Mouse (Mus musculus): ENCODE data around the gene Ppp1r2. TPM values are rescaled to one million over a fixed set of nuclear protein-coding genes. Genes with fewer than 3 reads are reported as not detected.

The Ppp1r2 gene
- polyA plus RNA-seq, 1 experiment from 2014 or later, result 160 TPM

DNA sequence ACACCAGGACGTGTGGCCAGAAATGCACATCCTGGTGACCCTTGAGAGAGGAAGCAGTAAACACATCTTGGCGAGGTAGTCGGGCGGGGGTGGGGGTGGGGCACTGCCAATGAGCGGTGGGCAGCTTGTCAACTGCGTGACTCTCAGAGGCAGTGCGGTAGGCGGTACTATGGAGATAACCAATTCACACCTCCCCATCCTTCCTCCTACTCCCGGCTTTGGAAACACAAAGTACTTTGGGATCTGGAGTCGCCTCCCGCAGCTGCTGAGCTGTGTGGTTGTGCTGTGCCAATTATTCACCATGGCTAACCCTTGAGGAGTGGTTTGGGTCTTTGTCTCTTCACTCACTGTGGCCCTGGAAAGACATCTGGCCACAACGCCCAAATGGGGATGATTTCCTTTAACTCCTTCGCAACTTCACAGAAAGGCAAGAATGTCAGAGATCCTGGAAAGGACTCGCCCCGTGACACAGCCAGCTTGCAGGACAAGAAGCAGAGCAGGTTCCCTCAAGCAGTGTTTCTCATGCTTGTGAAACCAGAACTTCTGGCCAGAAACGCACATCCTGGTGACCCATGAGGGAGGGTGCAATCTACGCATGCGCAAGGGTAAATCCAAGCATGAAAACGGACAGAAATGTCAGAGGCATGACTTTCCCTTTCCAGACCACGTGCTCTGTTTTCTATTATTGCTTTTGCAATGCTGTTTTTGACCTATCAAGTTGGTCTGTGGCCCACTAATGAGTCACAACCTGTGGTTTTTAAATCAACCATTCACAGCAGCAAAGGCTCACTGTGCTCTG lies 41.3 kb downstream of the Ppp1r2 start:
- TF ChIP-seq EP300 (IDR thresholded peaks at IDR 0.05), result 0 out of 2 replicates have a peak, but pooled peaks have one; percentile 45
- no peak; the same call in 1 of the 2 replicates for TF ChIP-seq CTCF (IDR thresholded peaks at IDR 0.05)
- peaks cover 9% of the 10 kb centered on the region for H3K4me1 ChIP-seq (ENCODE audit: insufficient read depth, low read depth, low read length)
- ATAC-seq (peak; percentile 70), DNase-seq (ENCODE audit: low spot score) (peak; percentile 94)
- no peaks in the 10 kb centered on the region for H3K27me3 ChIP-seq (replicated peaks; ENCODE audit: insufficient read depth, low read length)
- no peak overlapping the region for H3K9ac ChIP-seq (replicated peaks; ENCODE audit: low read depth)
- no peaks in the 10 kb centered on the region for H3K9me3 ChIP-seq (ENCODE audit: low read length)
- peak overlapping the region; percentile 54 for H3K4me2 ChIP-seq (replicated peaks; ENCODE audit: low read depth, low read length)
- H3K4me3 ChIP-seq (ENCODE audit: low read depth, low read length), result peak overlapping the region; percentile 8; the same call in 1 of the 2 replicates
- WGBS, result 11% methylated on average over 18 of the region's 20 CpGs
- no peaks in the 10 kb centered on the region for H3K36me3 ChIP-seq (ENCODE audit: insufficient read depth, low read length)
- 0 out of 2 replicates have a peak overlapping the region, but pooled peaks have one; percentile 20 for H3K27ac ChIP-seq (ENCODE audit: low read length)

DNA sequence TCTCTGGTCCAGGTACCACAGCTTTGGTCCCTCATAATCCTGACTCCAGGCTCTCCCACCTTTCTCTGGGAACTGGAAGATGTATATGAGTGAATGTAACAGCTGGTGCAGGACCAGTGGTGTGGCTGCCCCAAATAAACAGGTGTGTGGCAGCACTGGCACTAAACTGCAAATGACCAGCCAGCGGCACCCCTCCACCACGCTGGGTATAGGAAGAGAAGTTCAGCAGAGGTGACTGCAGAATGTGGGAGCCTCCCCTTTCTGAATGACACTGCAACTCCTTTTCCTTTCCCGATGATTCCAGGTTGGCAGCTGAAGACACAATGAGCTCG lies 41.9 kb downstream of the Ppp1r2 start:
- ATAC-seq (no peak), DNase-seq (ENCODE audit: low spot score) (no peak)
- no peak overlapping the region for H3K9ac ChIP-seq (replicated peaks; ENCODE audit: low read depth)
- no peak overlapping the region for H3K4me3 ChIP-seq (ENCODE audit: low read depth, low read length)
- no peak overlapping the region for H3K27ac ChIP-seq (ENCODE audit: low read length)
- H3K36me3 ChIP-seq (ENCODE audit: insufficient read depth, low read length), result no peaks in the 10 kb centered on the region
- peak overlapping the region; percentile 54 for H3K4me2 ChIP-seq (replicated peaks; ENCODE audit: low read depth, low read length)
- H3K27me3 ChIP-seq (replicated peaks; ENCODE audit: insufficient read depth, low read length), result no peaks in the 10 kb centered on the region
- 8% methylated on average over 4 of the region's 4 CpGs for WGBS
- peaks cover 9% of the 10 kb centered on the region for H3K4me1 ChIP-seq (ENCODE audit: insufficient read depth, low read depth, low read length)
- H3K9me3 ChIP-seq (ENCODE audit: low read length), result no peaks in the 10 kb centered on the region
- TF ChIP-seq EP300 (IDR thresholded peaks at IDR 0.05), result no peak
- TF ChIP-seq CTCF (IDR thresholded peaks at IDR 0.05), result no peak

DNA sequence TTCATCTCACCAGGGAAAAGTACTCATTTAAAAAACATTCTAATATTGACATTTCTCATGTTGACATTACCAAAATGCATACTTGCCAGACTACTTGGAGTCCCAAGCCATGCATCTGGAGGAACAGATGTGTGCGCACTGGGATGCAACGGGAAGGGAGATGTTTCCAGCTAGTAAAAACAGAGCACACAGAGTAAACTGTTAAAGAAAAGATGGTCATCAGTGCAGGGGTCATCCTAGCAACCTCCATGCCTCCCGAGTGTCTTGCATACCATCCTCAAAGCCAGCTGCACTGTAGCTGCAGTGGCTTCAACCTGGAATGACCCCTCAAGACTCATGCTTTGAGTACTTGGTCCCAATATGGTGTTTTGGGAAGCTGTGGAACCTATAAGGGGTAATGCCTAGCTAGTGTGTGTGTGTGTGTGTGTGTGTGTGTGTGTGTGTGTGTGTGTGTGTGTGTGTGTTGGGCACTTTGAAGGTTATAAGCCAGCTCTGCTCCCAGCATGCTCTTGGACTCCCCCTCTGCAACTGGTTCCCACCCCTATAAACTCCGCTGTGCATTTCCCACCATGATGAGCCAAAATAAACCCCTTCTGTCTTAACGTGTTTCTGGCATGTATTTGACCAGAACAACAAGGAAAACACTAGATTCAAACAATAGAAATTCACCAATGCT lies 42.4 kb downstream of the Ppp1r2 start:
- H3K27me3 ChIP-seq (replicated peaks; ENCODE audit: insufficient read depth, low read length), result no peaks in the 10 kb centered on the region
- H3K9ac ChIP-seq (replicated peaks; ENCODE audit: low read depth), result no peak overlapping the region
- no peak for DNase-seq (ENCODE audit: low spot score)
- no peaks in the 10 kb centered on the region for H3K36me3 ChIP-seq (ENCODE audit: insufficient read depth, low read length)
- no peak for ATAC-seq
- no peak overlapping the region for H3K4me3 ChIP-seq (ENCODE audit: low read depth, low read length)
- no peak overlapping the region; the same call in 1 of the 2 replicates for H3K4me2 ChIP-seq (replicated peaks; ENCODE audit: low read depth, low read length)
- WGBS, result 57% methylated on average over 5 of the region's 5 CpGs
- H3K27ac ChIP-seq (ENCODE audit: low read length), result no peak overlapping the region
- no peaks in the 10 kb centered on the region for H3K9me3 ChIP-seq (ENCODE audit: low read length)
- TF ChIP-seq EP300 (IDR thresholded peaks at IDR 0.05) (no peak), CTCF (IDR thresholded peaks at IDR 0.05) (no peak)
- H3K4me1 ChIP-seq (ENCODE audit: insufficient read depth, low read depth, low read length), result peaks cover 9% of the 10 kb centered on the region

DNA sequence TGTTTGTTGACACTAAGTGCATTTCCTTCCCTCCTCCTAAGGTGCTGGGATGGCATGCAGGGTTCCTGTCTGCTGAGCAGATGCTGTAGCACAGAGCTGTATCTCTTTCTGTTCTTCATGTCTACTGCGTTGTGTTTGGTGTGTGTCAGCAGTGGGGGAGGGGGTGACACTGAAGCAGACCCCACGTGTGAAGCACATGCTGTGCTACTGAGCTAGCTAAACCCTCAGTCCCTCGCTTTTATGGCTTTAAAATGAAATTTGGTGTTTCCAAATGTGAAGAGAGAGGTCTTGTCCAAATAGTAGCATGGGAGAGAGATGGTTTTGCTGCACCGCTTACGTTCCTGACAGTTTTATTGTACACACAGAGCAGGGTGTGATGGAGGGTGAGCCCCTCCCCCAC lies 43.5 kb downstream of the Ppp1r2 start:
- H3K9ac ChIP-seq (replicated peaks; ENCODE audit: low read depth), result no peak overlapping the region
- H3K27ac ChIP-seq (ENCODE audit: low read length), result no peak overlapping the region
- no peak overlapping the region for H3K4me2 ChIP-seq (replicated peaks; ENCODE audit: low read depth, low read length)
- DNase-seq (ENCODE audit: low spot score) (no peak), ATAC-seq (no peak)
- H3K36me3 ChIP-seq (ENCODE audit: insufficient read depth, low read length), result no peaks in the 10 kb centered on the region
- H3K4me3 ChIP-seq (ENCODE audit: low read depth, low read length), result no peak overlapping the region
- WGBS, result 71% methylated on average over 5 of the region's 5 CpGs
- no peaks in the 10 kb centered on the region for H3K27me3 ChIP-seq (replicated peaks; ENCODE audit: insufficient read depth, low read length)
- TF ChIP-seq CTCF (IDR thresholded peaks at IDR 0.05) (no peak), EP300 (IDR thresholded peaks at IDR 0.05) (no peak)
- H3K4me1 ChIP-seq (ENCODE audit: insufficient read depth, low read depth, low read length), result peaks cover 9% of the 10 kb centered on the region
- H3K9me3 ChIP-seq (ENCODE audit: low read length), result no peaks in the 10 kb centered on the region

DNA sequence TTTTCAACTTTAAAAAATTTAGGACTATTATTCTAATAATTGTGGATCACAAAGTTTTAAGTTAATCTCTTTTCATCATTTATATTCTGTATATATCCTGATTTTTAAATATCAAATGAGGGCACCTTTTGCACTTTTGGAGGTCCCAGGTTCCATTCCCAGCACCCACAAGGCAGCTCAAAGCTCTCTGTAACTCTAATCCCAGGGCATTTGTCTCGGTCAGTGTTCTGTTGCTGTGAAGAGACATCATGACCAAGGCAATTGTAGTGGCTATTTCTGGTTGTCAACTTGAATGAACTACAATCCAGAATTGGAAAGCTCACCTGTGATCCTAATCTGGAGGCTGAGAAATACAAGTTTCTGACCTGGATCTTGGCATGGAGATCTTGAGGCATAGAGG lies 47.3 kb downstream of the Ppp1r2 start:
- Histone ChIP-seq H3K27me3 (replicated peaks; ENCODE audit: insufficient read depth, low read length) (no peaks in the 10 kb centered on the region), H3K27ac (ENCODE audit: low read length) (no peak overlapping the region), H3K9me3 (ENCODE audit: low read length) (no peaks in the 10 kb centered on the region), H3K4me1 (ENCODE audit: insufficient read depth, low read depth, low read length) (no peaks in the 10 kb centered on the region), H3K9ac (replicated peaks; ENCODE audit: low read depth) (no peak overlapping the region), H3K4me3 (ENCODE audit: low read depth, low read length) (no peak overlapping the region), H3K4me2 (replicated peaks; ENCODE audit: low read depth, low read length) (no peak overlapping the region), H3K36me3 (ENCODE audit: insufficient read depth, low read length) (no peaks in the 10 kb centered on the region)
- ATAC-seq, result no peak
- 88% methylated on average over 1 of the region's 1 CpGs for WGBS
- no peak for DNase-seq (ENCODE audit: low spot score)
- no peak for TF ChIP-seq CTCF (IDR thresholded peaks at IDR 0.05)
- no peak for TF ChIP-seq EP300 (IDR thresholded peaks at IDR 0.05)

DNA sequence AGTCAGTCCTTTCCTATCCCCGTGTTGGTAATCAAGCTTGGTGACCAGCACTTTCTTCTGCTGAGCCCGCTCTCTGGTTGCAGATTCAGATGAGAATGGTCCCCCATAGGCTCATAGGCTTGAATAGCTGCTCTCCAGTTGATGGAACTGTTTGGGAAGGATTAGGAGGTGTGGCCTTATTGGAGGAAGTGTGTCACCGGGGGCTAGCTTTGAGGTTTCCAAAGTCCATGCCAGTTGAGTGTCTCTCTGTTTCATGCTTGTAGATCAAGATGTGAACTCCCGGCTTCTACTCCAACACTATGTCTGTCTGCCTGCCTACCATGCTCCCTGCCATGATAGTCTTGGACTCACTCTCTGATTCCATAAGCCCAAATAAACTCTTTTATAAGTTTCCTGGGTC lies 59.8 kb downstream of the Ppp1r2 start:
- ATAC-seq, result no peak
- Histone ChIP-seq H3K9ac (replicated peaks; ENCODE audit: low read depth) (no peak overlapping the region), H3K4me2 (replicated peaks; ENCODE audit: low read depth, low read length) (no peak overlapping the region), H3K27ac (ENCODE audit: low read length) (no peak overlapping the region), H3K27me3 (replicated peaks; ENCODE audit: insufficient read depth, low read length) (no peaks in the 10 kb centered on the region), H3K4me1 (ENCODE audit: insufficient read depth, low read depth, low read length) (peaks cover 1% of the 10 kb centered on the region; the same call in 1 of the 2 replicates), H3K9me3 (ENCODE audit: low read length) (no peaks in the 10 kb centered on the region), H3K36me3 (ENCODE audit: insufficient read depth, low read length) (no peaks in the 10 kb centered on the region), H3K4me3 (ENCODE audit: low read depth, low read length) (no peak overlapping the region)
- TF ChIP-seq EP300 (IDR thresholded peaks at IDR 0.05), result no peak
- no peak for TF ChIP-seq CTCF (IDR thresholded peaks at IDR 0.05)
- DNase-seq (ENCODE audit: low spot score), result no peak
- WGBS, result 95% methylated on average over 4 of the region's 4 CpGs

Measured in lung, postnatal 0 days (tissue).